Mouse (Mus musculus) CH12.LX (cell line): ENCODE data around the gene Clec4d.

Experiments
- EP300 ChIP-seq: IDR thresholded peaks from 2 replicates; pipeline ENCODE4 v1.6.1; 2011; ENCODE audit warnings: low read length, improper control_type of control experiment
- JUND ChIP-seq: conservative IDR thresholded peaks from 2 replicates; pipeline ENCODE4 v1.6.1; 2011; ENCODE audit warnings: low read depth, low read length, improper control_type of control experiment
- MAX ChIP-seq: IDR thresholded peaks from 2 replicates; pipeline ENCODE4 v1.6.1; 2011; ENCODE audit warnings: low read length, improper control_type of control experiment
- POLR2A ChIP-seq: IDR thresholded peaks from 2 replicates; pipeline ENCODE4 v1.6.1; 2011; ENCODE audit warnings: low read depth, mild to moderate bottlenecking, improper control_type of control experiment, low read length
- TCF12 ChIP-seq: IDR thresholded peaks from 2 replicates; pipeline ENCODE4 v1.6.1; 2014; ENCODE audit warnings: low read depth, mild to moderate bottlenecking, inconsistent platforms, low read length, improper control_type of control experiment
- ZNF384 ChIP-seq: IDR thresholded peaks from 2 replicates; pipeline ENCODE4 v1.6.1; 2012; ENCODE audit warnings: low read depth, low read length, improper control_type of control experiment, inconsistent platforms

DNA sequence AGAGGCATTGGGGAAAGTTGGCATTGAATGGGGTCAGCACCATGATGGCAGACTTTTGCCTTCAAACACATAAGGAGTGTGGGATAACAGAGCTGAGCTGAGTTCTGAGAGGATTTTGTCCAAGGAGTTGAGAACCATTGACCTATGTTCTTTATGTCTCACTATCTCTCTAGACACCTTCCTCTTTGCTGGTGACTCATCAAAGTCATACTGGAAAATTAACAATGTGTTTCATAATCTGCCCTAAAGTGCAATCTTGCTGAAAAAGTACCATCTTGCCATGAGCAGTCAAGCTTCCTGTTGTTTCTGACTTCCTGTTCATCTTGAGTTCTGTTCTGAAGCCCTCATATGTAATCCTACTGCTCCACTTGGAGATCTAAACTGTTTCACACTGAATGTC, 9.2 kb upstream of the Clec4d start:
- TF ChIP-seq EP300 (no peak), MAX (no peak), POLR2A (no peak), TCF12 (no peak), JUND (no peak), ZNF384 (no peak)
